Mouse (Mus musculus) midbrain, embryonic 13.5 days (tissue): ENCODE data around the gene Srgap2. TPM values are rescaled to one million over a fixed set of nuclear protein-coding genes. Genes with fewer than 3 reads are reported as not detected.

Experiments used
- ATAC-seq: fragments of 200-750 bp; cut with Nextera tagmentation; 2 replicates; pipeline ENCODE4 v1.8.0; 2017; ENCODE audit warnings: mild to moderate bottlenecking, moderate TSS enrichment, moderate library complexity
- H3K27ac ChIP-seq: fragments of 300-500 bp; sonication (generic); 2 replicates; pipeline ENCODE4 v1.5.1; 2015; ENCODE audit warnings: inconsistent platforms, mild to moderate bottlenecking, moderate library complexity
- H3K27me3 ChIP-seq: fragments of 300-500 bp; sonication (generic); 2 replicates; pipeline ENCODE4 v1.6.1; 2015; ENCODE audit warnings: mild to moderate bottlenecking, inconsistent platforms
- H3K36me3 ChIP-seq: fragments of 300-500 bp; sonication (generic); 2 replicates; pipeline ENCODE4 v1.6.1; 2015; ENCODE audit warnings: mild to moderate bottlenecking, inconsistent platforms
- H3K4me1 ChIP-seq: fragments of 300-500 bp; sonication (generic); replicated peaks from 2 replicates; pipeline ENCODE4 v1.6.1; 2015; ENCODE audit warnings: inconsistent platforms
- H3K4me2 ChIP-seq: fragments of 300-500 bp; sonication (generic); replicated peaks from 2 replicates; pipeline ENCODE4 v1.6.1; 2015; ENCODE audit warnings: moderate library complexity, mild to moderate bottlenecking, inconsistent platforms
- H3K4me3 ChIP-seq: fragments of 300-500 bp; sonication (generic); replicated peaks from 2 replicates; pipeline ENCODE4 v1.5.1; 2015; ENCODE audit warnings: mild to moderate bottlenecking, inconsistent platforms
- H3K9ac ChIP-seq: fragments of 300-500 bp; sonication (generic); replicated peaks from 2 replicates; pipeline ENCODE4 v1.6.1; 2015; ENCODE audit warnings: mild to moderate bottlenecking, inconsistent platforms
- H3K9me3 ChIP-seq: fragments of 300-500 bp; sonication (generic); 2 replicates; pipeline ENCODE4 v1.6.1; 2016; ENCODE audit warnings: mild to moderate bottlenecking, inconsistent platforms
- WGBS: fragments of 180-500 bp; shearing (Covaris S2); methylation state at CpG from one replicate; pipeline ENCODE4 v1.1.7; 2015; 5-methylcytosine and 5-hydroxymethylcytosine counted together
- polyA plus RNA-seq: library from polyadenylated mRNA; unstranded; fragments of >200 nt; fragmentation: Nextera tagmentation; extraction: Ambion mirVana; gene quantifications from 2 replicates; pipeline ENCODE4 v1.2.1, GENCODE M21; 2015

Srgap2 gene
- polyA plus RNA-seq, 1 experiment from 2014 or later = 18.8 TPM

DNA sequence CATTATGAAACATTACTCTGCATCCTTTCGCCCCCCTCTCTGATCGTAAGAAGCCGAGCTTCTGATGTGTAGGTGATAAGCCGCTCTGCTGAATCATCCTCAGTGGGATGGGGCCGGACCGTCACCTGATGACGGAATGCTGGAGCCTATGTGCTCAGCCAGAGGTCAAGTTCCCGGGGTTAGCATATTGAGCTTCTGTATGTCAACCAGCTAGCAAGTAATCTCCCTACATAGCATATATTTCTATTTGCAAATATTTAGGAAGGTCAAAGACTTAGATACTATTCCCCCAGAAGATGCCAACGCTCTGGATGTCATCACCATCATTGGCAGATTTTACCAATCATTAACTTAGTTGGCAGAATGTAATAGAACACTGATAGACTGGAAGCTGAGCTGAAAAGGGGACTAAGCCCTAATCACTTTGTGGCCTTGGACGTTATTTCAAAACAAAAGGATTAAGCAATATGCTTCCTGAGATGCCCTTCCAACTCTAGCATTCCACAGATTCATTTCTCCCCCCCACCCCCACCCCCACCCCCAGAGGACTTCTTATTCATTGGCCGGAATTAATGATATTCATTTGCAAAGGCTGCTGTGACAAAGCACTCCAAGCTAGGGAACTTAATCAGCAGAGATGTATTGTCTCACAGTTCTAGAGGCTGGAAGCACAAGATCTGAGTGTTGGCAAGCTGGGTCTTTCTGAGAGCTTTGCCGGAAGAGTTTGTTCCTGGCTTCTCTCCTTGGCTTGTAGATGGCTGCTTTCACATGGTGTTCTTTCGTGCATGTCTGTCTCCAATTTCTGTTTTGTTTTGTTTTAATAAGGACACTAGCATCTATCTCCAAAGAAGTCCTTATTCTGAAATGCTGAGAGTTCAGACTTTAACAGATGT is 19.9 kb upstream of the Srgap2 start:
- no peak overlapping the region for H3K27ac ChIP-seq
- H3K4me1 ChIP-seq = no peaks in the 10 kb centered on the region; the same call in 1 of the 2 replicates
- ATAC-seq = no peak
- no peak overlapping the region for H3K4me2 ChIP-seq
- H3K4me3 ChIP-seq = no peak overlapping the region
- WGBS = 82% methylated on average over 13 of the region's 13 CpGs
- no peaks in the 10 kb centered on the region for H3K27me3 ChIP-seq
- H3K36me3 ChIP-seq = no peaks in the 10 kb centered on the region
- H3K9ac ChIP-seq = no peak overlapping the region
- H3K9me3 ChIP-seq = no peaks in the 10 kb centered on the region

DNA sequence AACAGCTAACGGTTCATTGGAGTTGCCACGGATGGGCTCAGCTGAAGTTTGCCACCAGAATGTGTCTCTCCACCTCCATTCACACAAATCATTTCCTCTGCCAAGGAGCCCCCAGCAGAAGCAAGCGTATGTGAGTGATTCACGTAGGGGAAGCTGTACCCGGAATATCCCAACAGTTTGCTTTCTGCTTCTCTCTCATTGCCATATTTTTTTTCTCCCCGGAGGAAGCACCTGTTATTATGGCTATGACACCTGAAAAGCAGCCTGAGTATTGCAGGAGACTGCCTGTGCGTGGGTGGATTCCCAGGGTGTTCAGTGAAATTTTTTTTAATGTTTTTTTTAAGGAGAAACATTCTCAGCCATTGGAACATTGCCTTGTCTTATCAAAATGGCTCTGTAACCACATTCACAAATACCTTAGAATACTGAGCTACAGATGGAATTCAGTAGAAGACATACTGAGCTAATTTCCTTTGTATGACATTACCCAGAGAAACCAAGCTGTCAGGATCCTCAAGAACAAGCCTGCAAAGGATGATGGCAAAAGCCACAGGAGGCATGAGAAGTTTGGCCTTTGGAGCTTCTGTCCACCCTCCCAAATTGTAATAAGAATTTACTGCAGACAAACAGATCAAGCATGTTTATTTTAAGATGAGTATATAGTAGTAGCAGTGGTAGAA is 16.9 kb upstream of the Srgap2 start:
- 91% methylated on average over 7 of the region's 7 CpGs for WGBS
- H3K9me3 ChIP-seq = no peaks in the 10 kb centered on the region
- ATAC-seq = no peak
- peaks cover 8% of the 10 kb centered on the region for H3K4me1 ChIP-seq
- H3K9ac ChIP-seq = no peak overlapping the region
- no peak overlapping the region for H3K27ac ChIP-seq
- no peak overlapping the region for H3K4me3 ChIP-seq
- H3K4me2 ChIP-seq = no peak overlapping the region
- H3K36me3 ChIP-seq = no peaks in the 10 kb centered on the region
- no peaks in the 10 kb centered on the region for H3K27me3 ChIP-seq

- H3K4me1 ChIP-seq = peaks cover 8% of the 10 kb centered on the region
- no peak overlapping the region for H3K9ac ChIP-seq
- 95% methylated on average over 5 of the region's 5 CpGs for WGBS
Observed at GRCm38 (mm10) chr1:131541903-131542302, 14.8 kb upstream of the Srgap2 start.

GRCm38 (mm10) chr1:131541431-131541830 is 14.3 kb upstream of the Srgap2 start:
- Histone ChIP-seq H3K9me3 (no peaks in the 10 kb centered on the region), H3K4me2 (no peak overlapping the region), H3K27me3 (no peaks in the 10 kb centered on the region), H3K4me1 (peaks cover 8% of the 10 kb centered on the region), H3K9ac (no peak overlapping the region), H3K27ac (no peak overlapping the region), H3K36me3 (no peaks in the 10 kb centered on the region), H3K4me3 (no peak overlapping the region)
- ATAC-seq = no peak
- WGBS = 58% methylated on average over 3 of the region's 3 CpGs

More at GRCm38 (mm10) chr1:131541903-131542302, 14.8 kb upstream of the Srgap2 start:
- no peaks in the 10 kb centered on the region for H3K9me3 ChIP-seq
- no peaks in the 10 kb centered on the region for H3K27me3 ChIP-seq
- no peak overlapping the region for H3K27ac ChIP-seq
- no peaks in the 10 kb centered on the region for H3K36me3 ChIP-seq
- no peak for ATAC-seq
- no peak overlapping the region for H3K4me2 ChIP-seq
- H3K4me3 ChIP-seq = no peak overlapping the region

GRCm38 (mm10) chr1:131540795-131541194 is 13.6 kb upstream of the Srgap2 start:
- WGBS = 33% methylated on average over 5 of the region's 5 CpGs

GRCm38 (mm10) chr1:131539771-131540170 is 12.6 kb upstream of the Srgap2 start:
- ATAC-seq = no peak
- no peak overlapping the region for H3K27ac ChIP-seq
- H3K4me2 ChIP-seq = no peak overlapping the region
- WGBS = 88% methylated on average over 4 of the region's 4 CpGs
- no peaks in the 10 kb centered on the region for H3K27me3 ChIP-seq
- no peak overlapping the region for H3K9ac ChIP-seq
- no peak overlapping the region for H3K4me3 ChIP-seq
- no peaks in the 10 kb centered on the region for H3K36me3 ChIP-seq
- peaks cover 8% of the 10 kb centered on the region for H3K4me1 ChIP-seq
- H3K9me3 ChIP-seq = no peaks in the 10 kb centered on the region

More at GRCm38 (mm10) chr1:131540795-131541194, 13.6 kb upstream of the Srgap2 start:
- H3K4me3 ChIP-seq = no peak overlapping the region
- no peak for ATAC-seq
- no peaks in the 10 kb centered on the region for H3K9me3 ChIP-seq
- no peaks in the 10 kb centered on the region for H3K36me3 ChIP-seq
- peaks cover 8% of the 10 kb centered on the region for H3K4me1 ChIP-seq
- no peaks in the 10 kb centered on the region for H3K27me3 ChIP-seq
- no peak overlapping the region for H3K4me2 ChIP-seq
- no peak overlapping the region for H3K9ac ChIP-seq
- H3K27ac ChIP-seq = no peak overlapping the region

DNA sequence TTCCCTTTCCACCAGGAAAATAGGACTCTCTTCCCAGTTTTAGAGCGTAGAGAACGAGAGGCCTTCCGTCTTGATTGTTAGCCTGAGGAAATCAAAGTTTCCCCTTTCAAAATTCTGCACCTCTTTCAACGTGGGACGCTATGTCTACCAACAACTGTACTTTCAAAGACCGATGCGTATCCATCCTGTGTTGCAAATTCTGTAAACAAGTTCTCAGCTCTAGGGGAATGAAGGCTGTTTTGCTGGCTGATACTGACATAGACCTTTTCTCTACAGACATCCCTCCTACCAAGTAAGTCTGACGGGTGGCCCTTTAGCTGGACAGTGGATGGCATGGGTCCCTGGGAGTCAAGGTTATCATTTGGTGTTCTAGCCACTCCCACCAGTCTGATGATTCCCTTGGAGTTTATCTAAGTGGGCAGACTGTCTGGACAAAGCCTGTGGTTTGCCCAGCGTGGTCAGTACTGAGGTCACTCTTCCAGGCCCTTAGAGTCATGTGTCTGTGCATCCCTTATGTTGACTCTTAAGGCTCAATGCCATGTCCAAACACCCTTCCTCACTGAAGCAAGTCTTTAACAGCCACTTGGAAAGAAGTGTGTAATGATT is 1.5 kb upstream of the Srgap2 start:
- no peak overlapping the region for H3K27ac ChIP-seq
- peaks cover 38% of the 10 kb centered on the region for H3K4me1 ChIP-seq
- H3K4me2 ChIP-seq = peak overlapping the region; percentile 94
- 1% methylated on average over 9 of the region's 9 CpGs for WGBS
- peak overlapping the region; percentile 86 for H3K4me3 ChIP-seq
- no peaks in the 10 kb centered on the region for H3K27me3 ChIP-seq
- no peaks in the 10 kb centered on the region for H3K9me3 ChIP-seq
- no peak for ATAC-seq
- H3K36me3 ChIP-seq = no peaks in the 10 kb centered on the region
- peak overlapping the region; percentile 61 for H3K9ac ChIP-seq

DNA sequence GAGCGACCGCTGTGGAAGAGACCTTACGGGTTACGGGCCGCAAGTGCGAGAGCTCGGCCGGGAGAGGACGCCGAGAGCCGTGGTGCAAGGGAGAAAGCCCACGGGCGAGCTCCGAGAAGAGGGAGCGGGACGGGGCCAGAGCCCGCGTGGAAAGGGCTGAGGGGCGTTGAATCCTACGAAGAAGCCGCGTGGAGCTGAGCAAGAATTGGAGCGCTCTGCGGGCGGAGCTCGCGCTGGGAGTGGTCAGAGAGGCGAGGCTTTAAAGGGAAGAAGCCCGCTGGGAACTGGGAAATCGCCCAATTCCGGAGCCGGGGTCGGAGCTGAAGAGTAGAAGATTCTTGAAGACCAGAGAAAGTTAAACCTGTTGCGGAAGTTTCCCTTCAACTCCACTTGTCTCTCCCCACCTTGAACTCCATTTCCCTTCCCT is 942 bp upstream of the Srgap2 start:
- ATAC-seq = no peak
- Histone ChIP-seq H3K9ac (peak overlapping the region; percentile 61), H3K27ac (peak overlapping the region; percentile 66), H3K36me3 (no peaks in the 10 kb centered on the region), H3K4me1 (peaks cover 44% of the 10 kb centered on the region), H3K4me2 (peak overlapping the region; percentile 94), H3K4me3 (peak overlapping the region; percentile 86), H3K9me3 (no peaks in the 10 kb centered on the region), H3K27me3 (no peaks in the 10 kb centered on the region)
- WGBS = under 1% methylated on average over 34 of the region's 34 CpGs

DNA sequence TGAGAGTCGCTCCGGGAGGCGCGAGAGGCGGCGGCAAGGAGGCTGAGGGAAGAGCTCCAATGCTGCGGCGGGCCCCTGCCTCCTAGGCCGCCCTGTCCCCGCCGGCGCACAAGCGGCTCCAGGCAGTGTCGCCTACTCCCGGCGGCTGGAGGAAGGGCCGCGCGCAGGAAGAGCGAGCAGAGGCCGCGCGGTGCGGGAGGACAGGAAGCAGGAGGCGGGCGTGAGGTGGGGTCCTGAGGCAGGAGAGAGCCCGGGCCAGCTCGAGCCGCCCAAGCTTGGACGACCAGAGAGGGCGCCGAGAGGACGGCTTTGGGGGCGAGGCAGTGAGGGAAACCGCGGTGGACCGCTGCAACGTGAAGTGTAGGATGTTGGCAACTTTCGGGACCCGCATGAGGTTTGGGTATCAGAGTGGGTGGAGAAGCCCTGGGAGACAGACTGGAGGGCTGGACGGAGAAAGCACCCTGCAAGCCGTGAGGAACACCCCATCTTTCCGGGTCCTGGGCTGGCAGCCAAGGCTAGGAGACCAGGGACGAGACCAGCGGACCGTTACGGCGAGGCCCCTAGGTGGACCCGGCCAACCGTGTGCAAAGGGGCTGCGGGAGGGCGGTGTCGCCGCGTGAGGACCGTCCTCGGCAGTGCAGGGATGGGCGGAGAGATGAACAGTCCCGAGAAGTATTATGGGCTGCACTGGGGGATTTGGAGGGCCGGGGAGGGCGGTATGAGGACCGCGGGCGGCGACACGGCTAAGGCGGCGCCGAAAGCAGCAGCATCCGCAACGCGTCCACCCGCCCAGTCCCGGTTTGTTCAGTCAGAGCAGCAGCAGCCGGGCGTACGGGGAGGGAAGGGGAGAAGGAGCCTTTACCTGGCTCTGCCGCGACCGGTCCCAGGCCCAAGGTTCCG is 531 bp downstream of the Srgap2 start:
- H3K4me1 ChIP-seq = peaks cover 58% of the 10 kb centered on the region
- peak; percentile 6 for ATAC-seq

GRCm38 (mm10) chr1:131525586-131526271 is 1.4 kb downstream of the Srgap2 start:
- H3K9ac ChIP-seq = peak overlapping the region; percentile 89
- peaks cover 63% of the 10 kb centered on the region for H3K4me1 ChIP-seq
- H3K4me3 ChIP-seq = peak overlapping the region; percentile 86
- H3K36me3 ChIP-seq = no peaks in the 10 kb centered on the region
- H3K4me2 ChIP-seq = peak overlapping the region; percentile 70
- H3K9me3 ChIP-seq = no peaks in the 10 kb centered on the region
- WGBS = under 1% methylated on average over 41 of the region's 41 CpGs
- ATAC-seq = no peak
- H3K27me3 ChIP-seq = no peaks in the 10 kb centered on the region
- H3K27ac ChIP-seq = peak overlapping the region; percentile 92

More for the DNA sequence above, 531 bp downstream of the Srgap2 start:
- under 1% methylated on average over 74 of the region's 81 CpGs for WGBS
- no peaks in the 10 kb centered on the region for H3K9me3 ChIP-seq
- H3K4me3 ChIP-seq = peak overlapping the region; percentile 86
- no peaks in the 10 kb centered on the region for H3K36me3 ChIP-seq
- H3K27ac ChIP-seq = peak overlapping the region; percentile 92
- H3K9ac ChIP-seq = peak overlapping the region; percentile 89
- H3K4me2 ChIP-seq = peak overlapping the region; percentile 70
- H3K27me3 ChIP-seq = no peaks in the 10 kb centered on the region

GRCm38 (mm10) chr1:131525101-131525585 is 2.0 kb downstream of the Srgap2 start:
- Histone ChIP-seq H3K27ac (peak overlapping the region; percentile 92), H3K4me3 (peak overlapping the region; percentile 86), H3K36me3 (no peaks in the 10 kb centered on the region), H3K9ac (peak overlapping the region; percentile 89), H3K4me2 (peak overlapping the region; percentile 70), H3K27me3 (no peaks in the 10 kb centered on the region), H3K4me1 (peaks cover 62% of the 10 kb centered on the region), H3K9me3 (no peaks in the 10 kb centered on the region)
- 0% methylated on average over 26 of the region's 26 CpGs for WGBS
- no peak for ATAC-seq
